Mouse (Mus musculus) ES-Bruce4 (cell line): ENCODE data around the gene Kcnn4.

Source experiments
- CTCF ChIP-seq: IDR thresholded peaks from one replicate; pipeline ENCODE4 v1.8.1; 2011; ENCODE audit warnings: low read depth, low read length
- POLR2A ChIP-seq: IDR thresholded peaks from one replicate; pipeline ENCODE4 v1.8.1; 2011; ENCODE audit warnings: low read length; ENCODE audit not compliant: insufficient read depth

GRCm38 (mm10) chr7:24379934-24380333 lies 9.9 kb downstream of the Kcnn4 start:
- TF ChIP-seq CTCF (no peak), POLR2A (no peak)
